Mouse (Mus musculus): Measurements from ENCODE around the gene Capn13. TPM values are rescaled to one million over a fixed set of nuclear protein-coding genes. Genes with fewer than 3 reads are reported as not detected.

Capn13 gene
- polyA plus RNA-seq, 1 experiment from 2014 or later, result 5.9 TPM

GRCm38 (mm10) chr17:73329071-73329470, 71.6 kb downstream of the Capn13 start:
- no peak for DNase-seq (ENCODE audit: low spot score)
- no peaks in the 10 kb centered on the region for H3K36me3 ChIP-seq (ENCODE audit: control insufficient read depth, insufficient read depth, low read length)
- no peak for ATAC-seq (ENCODE audit: low FRiP score, low TSS enrichment)
- no peaks in the 10 kb centered on the region for H3K27me3 ChIP-seq (ENCODE audit: control insufficient read depth, insufficient read depth, low read length)
- H3K27ac ChIP-seq (replicated peaks), result no peak overlapping the region
- no peak overlapping the region for H3K4me2 ChIP-seq (replicated peaks; ENCODE audit: low read depth)
- no peaks in the 10 kb centered on the region for H3K4me1 ChIP-seq (replicated peaks; ENCODE audit: control insufficient read depth, insufficient read depth)
- no peak overlapping the region for H3K4me3 ChIP-seq (ENCODE audit: low read depth, low read length)
- TF ChIP-seq EP300 (optimal IDR thresholded peaks at IDR 0.05), result no peak
- no peak for TF ChIP-seq CTCF (IDR thresholded peaks at IDR 0.05; ENCODE audit: low read depth)
- no peak overlapping the region for H3K9ac ChIP-seq (ENCODE audit: low read length)
- WGBS, result 51% methylated on average over 5 of the region's 5 CpGs
- H3K9me3 ChIP-seq (ENCODE audit: control insufficient read depth, low read length), result no peaks in the 10 kb centered on the region

DNA sequence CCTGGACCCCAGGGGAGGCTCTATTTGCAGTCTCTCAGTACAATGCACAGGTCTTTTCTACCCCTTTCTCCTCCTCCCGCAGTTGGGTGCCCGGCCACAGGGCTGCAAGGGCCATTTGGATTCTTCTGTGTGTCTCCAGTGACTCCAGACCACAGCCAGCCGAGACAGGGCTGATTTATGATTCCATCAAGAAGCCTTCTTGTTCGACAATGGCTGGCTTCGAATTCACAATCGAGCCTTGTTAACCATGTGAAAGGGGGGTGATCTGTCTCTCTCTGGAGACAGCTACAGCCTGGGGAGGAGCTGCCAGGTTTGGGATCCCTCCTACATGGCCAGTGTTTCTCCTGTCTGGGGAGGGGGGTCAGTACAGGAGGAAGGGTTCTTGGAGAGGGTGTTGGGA, 75.4 kb downstream of the Capn13 start:
- Histone ChIP-seq H3K9me3 (ENCODE audit: control insufficient read depth, low read length) (no peaks in the 10 kb centered on the region), H3K27me3 (ENCODE audit: control insufficient read depth, insufficient read depth, low read length) (no peaks in the 10 kb centered on the region), H3K4me2 (replicated peaks; ENCODE audit: low read depth) (no peak overlapping the region), H3K9ac (ENCODE audit: low read length) (no peak overlapping the region), H3K4me1 (replicated peaks; ENCODE audit: control insufficient read depth, insufficient read depth) (no peaks in the 10 kb centered on the region), H3K4me3 (ENCODE audit: low read depth, low read length) (no peak overlapping the region), H3K36me3 (ENCODE audit: control insufficient read depth, insufficient read depth, low read length) (no peaks in the 10 kb centered on the region), H3K27ac (replicated peaks) (no peak overlapping the region)
- TF ChIP-seq CTCF (IDR thresholded peaks at IDR 0.05; ENCODE audit: low read depth), result no peak
- TF ChIP-seq EP300 (optimal IDR thresholded peaks at IDR 0.05), result no peak
- no peak for ATAC-seq (ENCODE audit: low FRiP score, low TSS enrichment)
- 24% methylated on average over 6 of the region's 6 CpGs for WGBS
- no peak for DNase-seq (ENCODE audit: low spot score)

DNA sequence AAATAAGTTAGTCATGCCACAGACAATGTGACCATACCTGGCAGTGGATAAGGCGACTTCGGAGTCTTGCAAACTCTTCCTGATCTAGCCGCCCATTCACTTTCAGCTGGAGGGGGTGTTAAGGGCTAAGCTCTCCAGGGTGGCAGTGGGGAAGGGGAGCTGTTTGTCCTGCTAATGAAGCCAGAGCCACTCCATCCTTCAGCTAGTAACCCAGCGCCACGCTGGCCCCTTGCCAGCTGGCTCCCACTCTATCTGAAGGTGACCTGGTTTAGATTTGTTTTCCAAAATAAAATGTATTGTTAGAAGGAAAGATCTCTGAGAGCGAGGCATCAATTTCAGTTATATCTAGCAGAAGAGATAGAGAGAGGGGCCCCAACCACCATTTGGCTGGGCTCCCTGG, 75.9 kb downstream of the Capn13 start:
- WGBS, result 57% methylated on average over 6 of the region's 6 CpGs
- H3K4me3 ChIP-seq (ENCODE audit: low read depth, low read length), result no peak overlapping the region
- H3K4me2 ChIP-seq (replicated peaks; ENCODE audit: low read depth), result no peak overlapping the region
- no peak overlapping the region for H3K9ac ChIP-seq (ENCODE audit: low read length)
- no peaks in the 10 kb centered on the region for H3K9me3 ChIP-seq (ENCODE audit: control insufficient read depth, low read length)
- no peak overlapping the region for H3K27ac ChIP-seq (replicated peaks)
- DNase-seq (ENCODE audit: low spot score), result no peak
- TF ChIP-seq CTCF (IDR thresholded peaks at IDR 0.05; ENCODE audit: low read depth) (no peak), EP300 (optimal IDR thresholded peaks at IDR 0.05) (no peak)
- H3K4me1 ChIP-seq (replicated peaks; ENCODE audit: control insufficient read depth, insufficient read depth), result no peaks in the 10 kb centered on the region
- ATAC-seq (ENCODE audit: low FRiP score, low TSS enrichment), result no peak
- no peaks in the 10 kb centered on the region for H3K36me3 ChIP-seq (ENCODE audit: control insufficient read depth, insufficient read depth, low read length)
- H3K27me3 ChIP-seq (ENCODE audit: control insufficient read depth, insufficient read depth, low read length), result no peaks in the 10 kb centered on the region

- H3K9ac ChIP-seq (ENCODE audit: low read length), result no peak overlapping the region
- no peak for TF ChIP-seq EP300 (optimal IDR thresholded peaks at IDR 0.05)
- TF ChIP-seq CTCF (IDR thresholded peaks at IDR 0.05; ENCODE audit: low read depth), result no peak
- no peak overlapping the region for H3K4me2 ChIP-seq (replicated peaks; ENCODE audit: low read depth)
- no peaks in the 10 kb centered on the region for H3K4me1 ChIP-seq (replicated peaks; ENCODE audit: control insufficient read depth, insufficient read depth)
- H3K27ac ChIP-seq (replicated peaks), result no peak overlapping the region
- WGBS, result 68% methylated on average over 3 of the region's 3 CpGs
- ATAC-seq (ENCODE audit: low FRiP score, low TSS enrichment) (no peak), DNase-seq (ENCODE audit: low spot score) (no peak)
- no peak overlapping the region for H3K4me3 ChIP-seq (ENCODE audit: low read depth, low read length)
- H3K9me3 ChIP-seq (ENCODE audit: control insufficient read depth, low read length), result no peaks in the 10 kb centered on the region
- H3K27me3 ChIP-seq (ENCODE audit: control insufficient read depth, insufficient read depth, low read length), result no peaks in the 10 kb centered on the region
- H3K36me3 ChIP-seq (ENCODE audit: control insufficient read depth, insufficient read depth, low read length), result no peaks in the 10 kb centered on the region
These were observed 76.7 kb downstream of the Capn13 start for GRCm38 (mm10) chr17:73323981-73324380.

GRCm38 (mm10) chr17:73314786-73315185, 85.9 kb downstream of the Capn13 start:
- no peaks in the 10 kb centered on the region for H3K36me3 ChIP-seq (ENCODE audit: control insufficient read depth, insufficient read depth, low read length)
- ATAC-seq (ENCODE audit: low FRiP score, low TSS enrichment) (no peak), DNase-seq (ENCODE audit: low spot score) (no peak)
- 79% methylated on average over 13 of the region's 13 CpGs for WGBS
- no peaks in the 10 kb centered on the region for H3K27me3 ChIP-seq (ENCODE audit: control insufficient read depth, insufficient read depth, low read length)
- no peak overlapping the region for H3K4me3 ChIP-seq (ENCODE audit: low read depth, low read length)
- TF ChIP-seq CTCF (IDR thresholded peaks at IDR 0.05; ENCODE audit: low read depth) (no peak), EP300 (optimal IDR thresholded peaks at IDR 0.05) (no peak)
- no peaks in the 10 kb centered on the region for H3K4me1 ChIP-seq (replicated peaks; ENCODE audit: control insufficient read depth, insufficient read depth)
- no peaks in the 10 kb centered on the region for H3K9me3 ChIP-seq (ENCODE audit: control insufficient read depth, low read length)
- H3K27ac ChIP-seq (replicated peaks), result no peak overlapping the region
- no peak overlapping the region for H3K9ac ChIP-seq (ENCODE audit: low read length)
- no peak overlapping the region for H3K4me2 ChIP-seq (replicated peaks; ENCODE audit: low read depth)

DNA sequence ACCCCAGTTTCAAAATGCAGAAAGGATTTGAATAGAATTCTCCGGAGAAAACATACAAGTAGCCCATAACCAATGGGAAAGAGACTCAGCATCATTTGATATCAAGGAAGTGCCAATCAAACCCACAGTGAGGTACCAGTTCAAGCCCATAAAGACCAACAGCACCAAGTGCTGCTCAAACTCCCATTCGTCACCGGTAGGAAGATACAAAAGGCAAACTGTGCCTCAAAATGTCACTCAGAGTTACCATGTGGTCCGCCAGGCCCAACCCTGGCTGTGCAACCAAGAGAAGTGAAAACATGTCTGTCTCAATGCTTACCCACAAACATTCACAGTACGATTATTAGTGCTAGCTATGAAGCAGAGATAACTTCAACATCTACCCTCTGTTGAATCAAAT, 89.2 kb downstream of the Capn13 start:
- Histone ChIP-seq H3K4me1 (replicated peaks; ENCODE audit: control insufficient read depth, insufficient read depth) (no peaks in the 10 kb centered on the region), H3K4me2 (replicated peaks; ENCODE audit: low read depth) (no peak overlapping the region), H3K9me3 (ENCODE audit: control insufficient read depth, low read length) (no peaks in the 10 kb centered on the region), H3K36me3 (ENCODE audit: control insufficient read depth, insufficient read depth, low read length) (no peaks in the 10 kb centered on the region), H3K4me3 (ENCODE audit: low read depth, low read length) (no peak overlapping the region), H3K9ac (ENCODE audit: low read length) (no peak overlapping the region), H3K27me3 (ENCODE audit: control insufficient read depth, insufficient read depth, low read length) (no peaks in the 10 kb centered on the region), H3K27ac (replicated peaks) (no peak overlapping the region)
- no peak for ATAC-seq (ENCODE audit: low FRiP score, low TSS enrichment)
- 91% methylated on average over 5 of the region's 5 CpGs for WGBS
- TF ChIP-seq EP300 (optimal IDR thresholded peaks at IDR 0.05) (no peak), CTCF (IDR thresholded peaks at IDR 0.05; ENCODE audit: low read depth) (no peak)
- no peak for DNase-seq (ENCODE audit: low spot score)

Data from stomach, postnatal 0 days (tissue).